Mouse (Mus musculus): ENCODE measurements around the gene Rasgrf2.

Rasgrf2 gene

DNA sequence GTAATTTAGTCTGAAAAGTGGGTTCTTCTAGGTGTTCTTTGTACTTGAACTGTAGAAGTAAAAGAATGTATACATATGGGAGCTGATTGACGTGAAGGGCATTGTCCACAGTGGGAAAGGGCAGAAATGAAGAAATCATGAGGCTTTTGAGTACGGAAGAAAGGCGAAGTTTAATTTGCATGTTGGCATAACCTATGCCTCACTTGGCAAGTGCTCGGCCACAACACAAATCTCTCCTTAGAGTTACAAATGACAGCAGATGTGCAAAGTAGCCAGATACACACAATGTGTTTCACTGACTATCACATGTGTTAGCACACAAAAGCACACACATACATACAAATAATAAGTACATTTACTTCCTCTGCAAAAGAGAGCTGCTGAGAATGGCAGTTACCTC, 251.2 kb downstream of the Rasgrf2 start:
- DNase-seq: no peak

DNA sequence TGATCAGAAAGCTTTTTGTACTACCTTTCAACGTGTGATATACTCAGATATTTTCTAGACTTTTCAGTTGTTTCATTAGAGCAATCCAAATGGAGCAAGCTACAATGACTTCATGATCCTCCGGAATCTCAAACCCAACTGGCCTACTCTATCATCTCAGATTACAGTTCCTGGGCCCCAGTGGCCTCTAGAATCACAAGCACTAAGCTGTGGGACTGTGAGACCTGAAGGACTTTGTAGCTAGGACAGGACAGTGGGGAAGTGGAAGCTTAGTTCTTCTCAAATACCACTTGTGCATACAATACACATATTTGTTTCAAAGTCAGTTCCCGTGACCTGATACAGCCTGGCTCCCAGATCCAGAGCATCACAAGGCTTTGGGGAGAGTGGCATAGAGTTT, 253.5 kb downstream of the Rasgrf2 start:
- no peak for DNase-seq

DNA sequence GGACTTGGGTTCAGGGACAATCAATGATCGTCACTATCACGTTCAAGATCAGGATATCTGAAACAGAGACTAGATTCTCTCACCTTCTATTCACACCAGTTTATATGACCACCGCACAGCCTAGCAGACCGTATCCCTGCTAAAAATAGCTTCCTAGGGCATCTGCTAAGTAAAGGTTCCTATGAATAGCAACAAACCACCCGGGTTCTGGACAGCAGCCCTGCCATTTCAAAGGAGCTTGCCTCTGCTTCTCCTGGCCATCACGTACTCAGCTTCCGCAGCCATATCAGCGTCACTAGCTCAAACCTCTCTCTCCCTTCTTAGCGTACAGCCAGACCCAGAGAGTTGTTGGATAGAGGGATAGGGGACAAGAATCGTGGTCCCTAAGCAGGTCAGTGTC, 254.1 kb downstream of the Rasgrf2 start:
- DNase-seq: no peak

DNA sequence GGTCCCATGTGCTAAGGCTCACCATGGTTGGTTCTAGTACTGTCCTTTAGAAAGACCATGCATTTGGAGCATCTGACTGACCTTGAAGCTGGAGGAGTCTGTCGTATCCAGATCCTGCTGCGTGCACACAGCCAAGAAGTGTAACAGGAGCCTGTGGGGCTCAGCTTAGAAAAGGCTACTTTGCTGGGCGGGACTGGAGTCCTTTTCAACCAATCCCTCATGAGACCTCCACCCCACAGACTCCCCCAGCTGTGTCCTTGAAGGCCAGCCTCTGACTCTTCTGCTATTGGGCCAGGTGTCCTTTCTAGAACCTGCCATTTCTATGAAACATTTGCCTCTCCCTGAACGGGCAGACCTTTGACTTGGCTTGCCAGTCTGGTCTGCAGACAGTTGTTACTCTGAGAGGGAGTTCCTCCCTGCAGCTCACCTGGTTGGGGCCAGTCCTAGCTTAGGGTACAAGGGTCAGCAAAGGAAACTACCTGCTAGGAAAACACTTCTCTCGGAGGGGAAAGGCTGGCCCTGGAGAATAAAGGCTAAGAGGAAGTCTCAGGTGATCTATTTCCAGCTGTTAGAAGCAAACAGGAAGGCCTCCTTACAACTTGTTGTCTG, 254.6 kb downstream of the Rasgrf2 start, which contains the start of gene Ckmt2:
Gene Ckmt2 (minus strand): TSS at position 145 of the 609 bp plus-strand sequence.
- DNase-seq: no peak

DNA sequence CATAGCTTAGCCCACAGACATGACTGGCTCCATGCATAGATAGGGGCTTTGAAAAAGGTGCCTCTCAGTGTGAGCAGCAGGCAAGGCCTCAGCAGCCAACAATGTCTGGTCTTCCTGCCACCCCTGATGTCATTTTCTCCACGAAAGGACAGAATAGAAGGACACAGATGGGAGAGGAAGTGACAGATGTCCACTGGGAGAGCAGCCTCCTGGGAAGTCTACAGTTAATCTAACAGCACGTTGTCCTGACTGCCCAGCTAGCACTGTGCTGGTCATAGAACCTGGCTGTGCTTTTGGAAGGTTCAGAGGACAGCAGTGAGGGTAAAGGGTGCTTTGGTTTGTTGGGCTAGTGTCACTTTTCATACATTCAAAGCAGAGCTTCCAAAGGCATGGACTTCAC, 255.9 kb downstream of the Rasgrf2 start:
- DNase-seq: peak; percentile 11

DNA sequence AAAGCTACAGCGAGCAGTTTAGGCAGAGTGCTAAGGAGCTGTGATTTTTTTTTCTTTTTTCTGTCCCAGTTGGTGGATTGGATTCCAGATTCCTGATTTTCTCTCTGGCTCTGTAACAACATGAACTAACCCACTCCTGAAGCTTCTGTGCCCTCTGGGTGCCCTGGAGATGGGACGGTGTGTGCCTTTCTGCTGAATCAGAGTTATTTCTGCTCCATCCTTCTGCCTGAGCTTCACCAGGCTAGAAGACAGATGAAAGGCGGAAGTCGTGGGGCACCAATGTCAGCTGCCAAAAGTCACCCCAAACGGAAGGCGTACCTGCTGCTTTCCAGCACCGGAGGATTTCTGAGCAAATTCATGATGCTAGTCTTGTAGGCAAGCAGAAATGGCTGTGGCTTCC, 256.9 kb downstream of the Rasgrf2 start:
- DNase-seq: no peak

DNA sequence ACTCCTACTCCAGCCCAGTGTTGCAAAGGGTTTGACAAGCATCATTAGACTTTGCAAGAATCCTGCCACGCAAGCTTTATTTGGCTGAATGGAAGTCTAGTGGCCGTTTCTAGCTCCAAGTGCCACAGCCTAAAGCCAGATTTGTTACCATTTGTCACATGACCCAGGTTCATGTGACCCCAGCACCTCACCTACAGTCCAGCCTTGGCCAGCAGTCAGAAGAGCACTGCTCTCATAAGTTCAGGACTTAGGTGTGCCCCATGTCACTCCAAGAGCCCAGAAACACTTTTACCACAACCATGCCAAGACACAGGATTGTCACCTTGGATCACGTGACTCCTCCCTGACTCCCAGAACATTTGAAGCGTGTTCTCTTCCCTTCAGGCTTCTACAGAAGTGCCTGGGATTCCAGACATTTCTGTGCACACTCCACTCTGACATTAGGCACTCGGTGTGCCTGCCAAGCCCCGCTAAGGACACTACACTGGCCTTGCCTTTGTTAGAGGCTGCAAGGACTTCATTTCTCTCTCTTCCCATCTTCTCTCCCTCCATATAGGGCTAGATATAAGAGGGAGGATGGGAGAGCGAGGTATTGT, 257.6 kb downstream of the Rasgrf2 start:
- no peak for DNase-seq

DNA sequence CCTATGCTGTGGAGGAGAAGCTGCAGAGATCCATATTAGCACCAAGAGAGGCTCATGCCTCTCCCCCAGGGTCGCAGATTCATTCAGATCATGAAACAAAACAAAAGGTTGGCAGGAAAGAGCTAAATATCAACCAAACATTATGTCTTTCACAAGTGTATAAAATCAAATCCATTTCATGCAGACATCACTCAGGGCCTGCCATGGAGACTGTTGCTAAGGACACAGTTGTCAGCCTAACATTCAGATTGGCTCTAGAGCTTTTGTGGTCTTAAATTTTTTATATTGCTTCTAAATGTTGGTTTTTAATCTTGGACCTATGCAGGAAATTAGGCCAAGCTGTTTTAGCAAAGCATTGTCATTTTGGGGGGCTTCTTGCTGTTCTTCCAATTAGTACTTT, 262.9 kb downstream of the Rasgrf2 start:
- DNase-seq: no peak

DNA sequence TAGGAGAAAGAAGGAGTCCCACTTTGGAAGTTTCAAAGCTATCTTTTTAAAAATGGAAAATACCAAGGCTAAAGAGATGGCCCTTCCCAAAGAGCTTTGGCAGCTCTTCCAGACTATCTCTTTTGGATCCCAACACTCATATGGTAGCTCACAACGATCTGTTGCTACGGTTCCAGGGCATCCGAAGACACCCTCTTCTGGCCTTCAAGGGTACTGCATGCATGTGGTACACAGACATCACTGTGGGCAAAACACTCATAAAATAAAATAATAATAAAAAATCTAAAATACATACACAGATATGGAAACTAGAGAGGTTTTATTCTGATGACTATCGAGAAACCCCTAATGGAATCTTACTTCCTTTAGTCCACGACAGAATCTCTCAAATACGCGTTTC, 272.6 kb downstream of the Rasgrf2 start:
- DNase-seq: peak; percentile 11

DNA sequence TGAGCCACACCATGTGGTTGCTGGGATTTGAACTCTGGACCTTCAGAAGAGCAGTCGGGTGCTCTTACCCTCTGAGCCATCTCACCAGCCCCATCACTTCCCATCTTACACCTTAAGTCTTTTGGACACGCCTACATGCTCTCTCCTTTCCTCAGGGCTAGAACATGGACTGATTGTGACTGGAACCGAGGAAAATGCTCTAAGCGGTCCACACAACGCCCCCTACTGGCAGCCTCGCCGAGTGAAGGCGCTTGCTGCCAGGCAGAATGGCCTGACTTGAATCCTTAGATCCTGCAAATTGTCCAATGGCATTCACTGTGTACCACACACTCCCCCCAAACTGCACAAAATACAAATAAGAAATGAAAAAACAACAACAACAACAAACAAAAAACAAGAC, 274.0 kb downstream of the Rasgrf2 start:
- no peak for DNase-seq

DNA sequence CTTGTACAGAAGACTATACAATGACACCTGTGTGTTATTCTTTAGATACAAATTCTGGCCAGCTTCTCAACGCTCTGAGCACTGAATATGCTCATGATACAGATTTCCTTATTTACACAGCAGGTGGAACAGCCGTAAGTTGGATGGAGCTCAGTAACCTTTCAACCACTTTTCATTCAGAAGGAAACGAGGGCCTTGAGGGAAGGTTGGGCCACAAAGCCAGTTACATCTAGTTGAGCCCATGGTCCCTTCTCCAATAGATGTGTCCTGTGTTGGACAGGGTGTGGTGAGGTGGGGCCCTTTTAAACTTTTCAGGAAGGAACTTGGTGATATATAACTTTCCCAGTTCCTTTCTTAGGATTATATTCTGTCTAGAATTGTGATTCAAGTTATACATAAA, 277.0 kb downstream of the Rasgrf2 start:
- no peak for DNase-seq
